Mouse (Mus musculus): ENCODE results near the gene Jmjd6. TPM values are rescaled to one million over a fixed set of nuclear protein-coding genes. Genes with fewer than 3 reads are reported as not detected.
"Not testable (repeated sequence)": the region's sequence is repeated elsewhere in the genome, so short reads cannot be mapped to it uniquely, and the experiment has no call there.

The Jmjd6 gene
- polyA plus RNA-seq, 1 experiment from 2014 or later = 65.7 TPM

- Histone ChIP-seq H3K27ac (no peak overlapping the region), H3K9ac (no peak overlapping the region), H3K4me2 (replicated peaks) (no peak overlapping the region), H3K4me3 (replicated peaks; ENCODE audit: low read length) (no peak overlapping the region), H3K27me3 (ENCODE audit: control insufficient read depth, insufficient read depth, low read length) (no peaks in the 10 kb centered on the region), H3K36me3 (replicated peaks; ENCODE audit: control insufficient read depth, insufficient read depth) (peaks cover 52% of the 10 kb centered on the region), H3K4me1 (replicated peaks; ENCODE audit: control insufficient read depth, insufficient read depth, low read length) (peaks cover 4% of the 10 kb centered on the region; the same call in 1 of the 2 replicates), H3K9me3 (ENCODE audit: control insufficient read depth, low read length) (no peaks in the 10 kb centered on the region)
- WGBS = 26% methylated on average over 4 of the region's 4 CpGs
- DNase-seq (ENCODE audit: low spot score) = no peak
- ATAC-seq (ENCODE audit: low FRiP score) = no peak
These were observed 11.0 kb downstream of the Jmjd6 start for GRCm38 (mm10) chr11:116832172-116832685.

GRCm38 (mm10) chr11:116827534-116828165 is 15.6 kb downstream of the Jmjd6 start, which contains the start of gene Mxra7:
Mxra7 (minus strand) TSS chr11:116828046.
- peaks cover 22% of the 10 kb centered on the region for H3K4me1 ChIP-seq (replicated peaks; ENCODE audit: control insufficient read depth, insufficient read depth, low read length)
- H3K4me2 ChIP-seq (replicated peaks) = peak within 1 kb of the TSS; percentile 90
- no peaks in the 10 kb centered on the region for H3K9me3 ChIP-seq (ENCODE audit: control insufficient read depth, low read length)
- H3K9ac ChIP-seq = peak within 1 kb of the TSS; percentile 84
- H3K4me3 ChIP-seq (replicated peaks; ENCODE audit: low read length) = peak within 1 kb of the TSS; percentile 71
- DNase-seq (ENCODE audit: low spot score) = peak; percentile 74
- peak; percentile 36 for ATAC-seq (ENCODE audit: low FRiP score)
- H3K36me3 ChIP-seq (replicated peaks; ENCODE audit: control insufficient read depth, insufficient read depth) = 0 out of 2 replicates have a peak, but pooled peaks cover 8% of the 10 kb centered on the region
- H3K27ac ChIP-seq = peak within 1 kb of the TSS; percentile 73
- no peaks in the 10 kb centered on the region for H3K27me3 ChIP-seq (ENCODE audit: control insufficient read depth, insufficient read depth, low read length)
- under 1% methylated on average over 66 of the region's 71 CpGs for WGBS

- Histone ChIP-seq H3K27ac (peak overlapping the region; percentile 73), H3K27me3 (ENCODE audit: control insufficient read depth, insufficient read depth, low read length) (no peaks in the 10 kb centered on the region), H3K4me2 (replicated peaks) (peak overlapping the region; percentile 90), H3K36me3 (replicated peaks; ENCODE audit: control insufficient read depth, insufficient read depth) (0 out of 2 replicates have a peak, but pooled peaks cover 8% of the 10 kb centered on the region), H3K9ac (peak overlapping the region; percentile 84), H3K4me3 (replicated peaks; ENCODE audit: low read length) (peak overlapping the region; percentile 71), H3K9me3 (ENCODE audit: control insufficient read depth, low read length) (no peaks in the 10 kb centered on the region), H3K4me1 (replicated peaks; ENCODE audit: control insufficient read depth, insufficient read depth, low read length) (peaks cover 22% of the 10 kb centered on the region)
- DNase-seq (ENCODE audit: low spot score) (peak; percentile 63), ATAC-seq (ENCODE audit: low FRiP score) (peak; percentile 15; the same call in 1 of the 2 replicates)
- WGBS = 11% methylated on average over 17 of the region's 17 CpGs
These were observed 16.4 kb downstream of the Jmjd6 start for GRCm38 (mm10) chr11:116826550-116827504.

GRCm38 (mm10) chr11:116825230-116825629 is 18.0 kb downstream of the Jmjd6 start:
- H3K9me3 ChIP-seq (ENCODE audit: control insufficient read depth, low read length) = no peaks in the 10 kb centered on the region
- no peak for DNase-seq (ENCODE audit: low spot score)
- H3K36me3 ChIP-seq (replicated peaks; ENCODE audit: control insufficient read depth, insufficient read depth) = no peaks in the 10 kb centered on the region
- peak overlapping the region; percentile 43 for H3K9ac ChIP-seq
- peaks cover 24% of the 10 kb centered on the region for H3K4me1 ChIP-seq (replicated peaks; ENCODE audit: control insufficient read depth, insufficient read depth, low read length)
- peak overlapping the region; percentile 71 for H3K4me3 ChIP-seq (replicated peaks; ENCODE audit: low read length)
- peak overlapping the region; percentile 90 for H3K4me2 ChIP-seq (replicated peaks)
- no peaks in the 10 kb centered on the region for H3K27me3 ChIP-seq (ENCODE audit: control insufficient read depth, insufficient read depth, low read length)
- H3K27ac ChIP-seq = peak overlapping the region; percentile 73
- no peak for ATAC-seq (ENCODE audit: low FRiP score)
- WGBS = 16% methylated on average over 4 of the region's 5 CpGs

- not testable (repeated sequence) for H3K4me3 ChIP-seq (replicated peaks; ENCODE audit: low read length)
- peaks cover 25% of the 10 kb centered on the region for H3K4me1 ChIP-seq (replicated peaks; ENCODE audit: control insufficient read depth, insufficient read depth, low read length)
- WGBS = 98% methylated on average over 9 of the region's 10 CpGs
These were observed 19.4 kb downstream of the Jmjd6 start for GRCm38 (mm10) chr11:116823885-116824284.

GRCm38 (mm10) chr11:116823255-116823654 is 20.0 kb downstream of the Jmjd6 start:
- ATAC-seq (ENCODE audit: low FRiP score) = no peak
- H3K4me1 ChIP-seq (replicated peaks; ENCODE audit: control insufficient read depth, insufficient read depth, low read length) = peaks cover 29% of the 10 kb centered on the region
- WGBS = 100% methylated on average over 2 of the region's 2 CpGs

More at GRCm38 (mm10) chr11:116823885-116824284, 19.4 kb downstream of the Jmjd6 start:
- ATAC-seq (ENCODE audit: low FRiP score); H3K9me3 ChIP-seq (ENCODE audit: control insufficient read depth, low read length); H3K36me3 ChIP-seq (replicated peaks; ENCODE audit: control insufficient read depth, insufficient read depth); H3K4me2 ChIP-seq (replicated peaks); DNase-seq (ENCODE audit: low spot score); H3K27ac ChIP-seq; H3K9ac ChIP-seq; H3K27me3 ChIP-seq (ENCODE audit: control insufficient read depth, insufficient read depth, low read length): not testable (repeated sequence)

GRCm38 (mm10) chr11:116822626-116823025 is 20.6 kb downstream of the Jmjd6 start:
- H3K4me2 ChIP-seq (replicated peaks) = no peak overlapping the region
- H3K4me3 ChIP-seq (replicated peaks; ENCODE audit: low read length) = no peak overlapping the region
- H3K9ac ChIP-seq = no peak overlapping the region
- DNase-seq (ENCODE audit: low spot score) (no peak), ATAC-seq (ENCODE audit: low FRiP score) (no peak)
- H3K27me3 ChIP-seq (ENCODE audit: control insufficient read depth, insufficient read depth, low read length) = no peaks in the 10 kb centered on the region
- H3K4me1 ChIP-seq (replicated peaks; ENCODE audit: control insufficient read depth, insufficient read depth, low read length) = peaks cover 29% of the 10 kb centered on the region
- WGBS = 90% methylated on average over 10 of the region's 10 CpGs
- no peak overlapping the region for H3K27ac ChIP-seq
- no peaks in the 10 kb centered on the region for H3K9me3 ChIP-seq (ENCODE audit: control insufficient read depth, low read length)
- H3K36me3 ChIP-seq (replicated peaks; ENCODE audit: control insufficient read depth, insufficient read depth) = no peaks in the 10 kb centered on the region

More at GRCm38 (mm10) chr11:116823255-116823654, 20.0 kb downstream of the Jmjd6 start:
- no peak for DNase-seq (ENCODE audit: low spot score)
- Histone ChIP-seq H3K9ac (no peak overlapping the region), H3K9me3 (ENCODE audit: control insufficient read depth, low read length) (no peaks in the 10 kb centered on the region), H3K27me3 (ENCODE audit: control insufficient read depth, insufficient read depth, low read length) (no peaks in the 10 kb centered on the region), H3K36me3 (replicated peaks; ENCODE audit: control insufficient read depth, insufficient read depth) (no peaks in the 10 kb centered on the region), H3K4me3 (replicated peaks; ENCODE audit: low read length) (no peak overlapping the region), H3K27ac (no peak overlapping the region), H3K4me2 (replicated peaks) (no peak overlapping the region)

- DNase-seq (ENCODE audit: low spot score) = no peak
- Histone ChIP-seq H3K9me3 (ENCODE audit: control insufficient read depth, low read length) (no peaks in the 10 kb centered on the region), H3K36me3 (replicated peaks; ENCODE audit: control insufficient read depth, insufficient read depth) (no peaks in the 10 kb centered on the region), H3K27ac (no peak overlapping the region), H3K4me2 (replicated peaks) (no peak overlapping the region), H3K4me3 (replicated peaks; ENCODE audit: low read length) (no peak overlapping the region), H3K4me1 (replicated peaks; ENCODE audit: control insufficient read depth, insufficient read depth, low read length) (peaks cover 25% of the 10 kb centered on the region), H3K9ac (no peak overlapping the region), H3K27me3 (ENCODE audit: control insufficient read depth, insufficient read depth, low read length) (no peaks in the 10 kb centered on the region)
- WGBS = 63% methylated on average over 10 of the region's 10 CpGs
- ATAC-seq (ENCODE audit: low FRiP score) = no peak
These were observed 21.0 kb downstream of the Jmjd6 start for GRCm38 (mm10) chr11:116822215-116822614.

Data from hindbrain, embryonic 14.5 days (tissue).